Mouse (Mus musculus) MEL (cell line): Measurements from ENCODE around the gene Adgrg6. TPM values are rescaled to one million over a fixed set of nuclear protein-coding genes. Genes with fewer than 3 reads are reported as not detected.

Source experiments
- DNase-seq: peaks from one replicate; pipeline ENCODE4 v3.0.0; 2011; ENCODE audit warnings: low read depth, low spot score
- H3K27ac ChIP-seq: 2 replicates; pipeline ENCODE4 v1.5.1; 2012; ENCODE audit warnings: low read depth, mild to moderate bottlenecking, control low read depth, low read length, moderate library complexity; ENCODE audit not compliant: control insufficient read depth
- H3K27me3 ChIP-seq, 2 experiments: fragments of 150-350 bp in 1 of 2; sonication (generic) in 1 of 2; 2 replicates each; pipeline ENCODE4 v1.6.1; 2012; ENCODE audit warnings: low read length in 2 of 2, mild to moderate bottlenecking in 2 of 2, improper control_type of control experiment in 1 of 2, moderate library complexity in 1 of 2; ENCODE audit not compliant: insufficient read depth in 2 of 2, control insufficient read depth in 1 of 2
- H3K36me3 ChIP-seq, 2 experiments: 2 replicates each; pipeline ENCODE4 v1.6.1; 2012 to 2014; ENCODE audit warnings: low read length in 2 of 2, improper control_type of control experiment in 1 of 2, inconsistent platforms in 1 of 2, mild to moderate bottlenecking in 1 of 2; ENCODE audit not compliant: insufficient read depth in 2 of 2, control insufficient read depth in 1 of 2
- H3K4me1 ChIP-seq, 2 experiments: fragments of 150-350 bp in 1 of 2; sonication (generic) in 1 of 2; 2 replicates each; pipeline ENCODE4 v1.6.1; 2012; ENCODE audit warnings: low read length in 2 of 2, improper control_type of control experiment in 1 of 2, mild to moderate bottlenecking in 1 of 2; ENCODE audit not compliant: insufficient read depth in 2 of 2, control insufficient read depth in 1 of 2
- H3K4me3 ChIP-seq, 2 experiments: fragments of 150-350 bp in 1 of 2; sonication (generic) in 1 of 2; 2 replicates each; pipeline ENCODE4 v1.5.1; 2012; ENCODE audit warnings: low read depth in 2 of 2, low read length in 2 of 2, mild to moderate bottlenecking in 2 of 2, moderate library complexity in 2 of 2, control low read depth in 1 of 2, improper control_type of control experiment in 1 of 2; ENCODE audit not compliant: control insufficient read depth in 1 of 2, insufficient read depth in 1 of 2
- H3K79me2 ChIP-seq: 2 replicates; pipeline ENCODE4 v1.6.1; 2012; ENCODE audit warnings: mild to moderate bottlenecking, low read length, moderate library complexity; ENCODE audit not compliant: control insufficient read depth, poor library complexity, insufficient read depth
- H3K9ac ChIP-seq: 2 replicates; pipeline ENCODE4 v1.6.1; 2012; ENCODE audit warnings: low read depth, mild to moderate bottlenecking, control low read depth, low read length, moderate library complexity; ENCODE audit not compliant: control insufficient read depth, poor library complexity, severe bottlenecking
- H3K9me3 ChIP-seq: fragments of 150-350 bp; sonication (generic); replicated peaks from 2 replicates; pipeline ENCODE4 v1.6.1; 2012; ENCODE audit warnings: mild to moderate bottlenecking, low read length, improper control_type of control experiment, moderate library complexity; ENCODE audit not compliant: insufficient read depth
- BHLHE40 ChIP-seq: IDR thresholded peaks from 2 replicates; pipeline ENCODE4 v1.6.1; 2012; ENCODE audit warnings: low read depth, mild to moderate bottlenecking, inconsistent platforms, low read length, improper control_type of control experiment, borderline replicate concordance
- E2F4 ChIP-seq: IDR thresholded peaks from 2 replicates; pipeline ENCODE4 v1.6.1; 2011; ENCODE audit warnings: low read depth, low read length, improper control_type of control experiment, borderline replicate concordance
- ELF1 ChIP-seq: IDR thresholded peaks from 2 replicates; pipeline ENCODE4 v1.6.1; 2014; ENCODE audit warnings: low read depth, mild to moderate bottlenecking, inconsistent platforms, low read length, improper control_type of control experiment, moderate library complexity
- ETS1 ChIP-seq: IDR thresholded peaks from 2 replicates; pipeline ENCODE4 v1.6.1; 2012; ENCODE audit warnings: low read depth, mild to moderate bottlenecking, inconsistent platforms, low read length, improper control_type of control experiment, moderate library complexity
- GATA1 ChIP-seq: IDR thresholded peaks from 2 replicates; pipeline ENCODE4 v1.6.1; 2011; ENCODE audit warnings: low read depth, low read length, improper control_type of control experiment
- NELFE ChIP-seq: IDR thresholded peaks from 2 replicates; pipeline ENCODE4 v1.6.1; 2011; ENCODE audit warnings: low read depth, low read length, improper control_type of control experiment
- NRF1 ChIP-seq: IDR thresholded peaks from 2 replicates; pipeline ENCODE4 v1.6.1; 2014; ENCODE audit warnings: low read depth, mild to moderate bottlenecking, inconsistent platforms, low read length, improper control_type of control experiment, moderate library complexity; ENCODE audit not compliant: poor library complexity, insufficient read depth, severe bottlenecking
- POLR2A ChIP-seq, 2 experiments: IDR thresholded peaks; 2 replicates each; pipeline ENCODE4 v1.6.1; 2011 to 2012; ENCODE audit warnings: low read length in 2 of 2, mild to moderate bottlenecking in 2 of 2, control low read depth in 1 of 2, improper control_type of control experiment in 1 of 2, low read depth in 1 of 2, moderate library complexity in 1 of 2; ENCODE audit not compliant: control insufficient read depth in 1 of 2, insufficient read depth in 1 of 2, poor library complexity in 1 of 2
- POLR2AphosphoS5 ChIP-seq: IDR thresholded peaks from 2 replicates; pipeline ENCODE4 v1.6.1; 2012; ENCODE audit warnings: low read depth, borderline replicate concordance, mild to moderate bottlenecking, inconsistent platforms, low read length, moderate library complexity, mixed read lengths
- RAD21 ChIP-seq: IDR thresholded peaks from 2 replicates; pipeline ENCODE4 v1.6.1; 2011; ENCODE audit warnings: mild to moderate bottlenecking, low read depth, low read length, improper control_type of control experiment
- SIN3A ChIP-seq: IDR thresholded peaks from 2 replicates; pipeline ENCODE4 v1.6.1; 2012; ENCODE audit warnings: low read length, improper control_type of control experiment, inconsistent platforms
- SMC3 ChIP-seq: IDR thresholded peaks from 2 replicates; pipeline ENCODE4 v1.6.1; 2011; ENCODE audit warnings: low read depth, low read length, improper control_type of control experiment
- TAL1 ChIP-seq: IDR thresholded peaks from 2 replicates; pipeline ENCODE4 v1.6.1; 2012; ENCODE audit warnings: mild to moderate bottlenecking, inconsistent platforms, low read length, moderate library complexity, mixed read lengths
- TCF12 ChIP-seq: IDR thresholded peaks from 2 replicates; pipeline ENCODE4 v1.6.1; 2014; ENCODE audit warnings: low read depth, mild to moderate bottlenecking, inconsistent platforms, low read length, improper control_type of control experiment, moderate library complexity
- UBTF ChIP-seq: IDR thresholded peaks from 2 replicates; pipeline ENCODE4 v1.6.1; 2012; ENCODE audit warnings: low read depth, mild to moderate bottlenecking, inconsistent platforms, low read length, improper control_type of control experiment, moderate library complexity, borderline replicate concordance; ENCODE audit not compliant: insufficient read depth
- ZC3H11A ChIP-seq: IDR thresholded peaks from 2 replicates; pipeline ENCODE4 v1.6.1; 2012; ENCODE audit warnings: low read depth, mild to moderate bottlenecking, inconsistent platforms, low read length, improper control_type of control experiment
- ZMIZ1 ChIP-seq: IDR thresholded peaks from 2 replicates; pipeline ENCODE4 v1.6.1; 2012; ENCODE audit warnings: low read depth, mild to moderate bottlenecking, inconsistent platforms, low read length, improper control_type of control experiment, moderate library complexity
- polyA plus RNA-seq, 2 experiments: library from polyadenylated mRNA; stranded (reverse) in 1 of 2; unstranded in 1 of 2; fragments of >175 nt in 1 of 2; fragments of >200 nt in 1 of 2; gene quantifications; 2 replicates each; pipeline versions ENCODE4 v1.2.1 to v1.2.4; 2012; ENCODE audit warnings: low replicate concordance in 2 of 2, low read depth in 1 of 2; ENCODE audit not compliant: insufficient read length in 2 of 2, insufficient read depth in 1 of 2, missing spikeins in 1 of 2
- total RNA-seq: library from RNA; depleted of rRNA; stranded (reverse); fragments of 300-350 nt; gene quantifications from 2 replicates; pipeline ENCODE4 v1.2.3, GENCODE M21; 2012

Adgrg6 gene
- total and polyA plus RNA-seq, 3 experiments, result not detected

DNA sequence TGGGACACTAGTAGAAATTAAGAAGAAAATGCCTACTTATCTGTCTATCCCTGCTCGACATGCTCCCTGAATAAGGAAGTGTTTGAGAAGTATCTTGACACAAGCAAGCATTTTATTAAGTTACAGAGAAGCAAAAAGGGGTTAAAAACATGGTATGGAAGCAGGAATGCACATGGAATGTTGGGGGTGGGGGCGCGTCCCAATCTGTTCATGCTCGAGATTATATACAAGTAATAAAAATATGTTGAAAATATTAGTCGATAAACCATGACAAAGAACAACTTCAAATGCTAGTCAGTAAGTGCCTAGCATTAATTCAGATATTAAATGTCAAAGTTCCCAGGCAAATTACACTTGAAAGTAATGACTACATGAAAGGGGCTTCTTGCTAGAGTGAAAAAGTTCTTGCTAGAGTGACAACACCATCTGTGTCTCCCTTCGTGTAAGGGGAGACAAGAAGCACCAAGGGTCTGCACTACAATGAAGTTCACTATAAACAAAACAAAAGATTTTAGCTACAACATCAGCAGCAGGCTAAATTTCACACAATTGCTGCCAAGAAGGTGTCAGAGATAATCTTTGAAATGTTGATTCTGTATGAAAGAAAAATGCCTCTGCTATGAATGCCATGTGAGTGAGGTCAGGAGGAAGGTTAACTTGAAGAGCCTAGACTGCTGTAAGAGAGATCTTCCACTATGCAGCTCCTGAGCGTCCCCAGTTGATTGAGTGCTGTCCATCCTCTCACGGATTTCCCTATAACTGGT is 24.4 kb downstream of the Adgrg6 start:
- Histone ChIP-seq H3K4me3 (no peak overlapping the region), H3K4me1 (no peaks in the 10 kb centered on the region)
- TF ChIP-seq POLR2AphosphoS5, result no peak
- TF ChIP-seq NELFE, result no peak
- no peak for TF ChIP-seq TCF12
- no peak for TF ChIP-seq RAD21
- TF ChIP-seq UBTF, result no peak
- no peak for TF ChIP-seq SIN3A
- TF ChIP-seq ETS1, result no peak
- no peak for TF ChIP-seq BHLHE40
- TF ChIP-seq NRF1, result no peak
- no peak for TF ChIP-seq ZMIZ1
- no peak for TF ChIP-seq ELF1
- TF ChIP-seq ZC3H11A, result no peak

GRCm38 (mm10) chr10:14517909-14518308 is 27.6 kb downstream of the Adgrg6 start:
- no peaks in the 10 kb centered on the region for H3K79me2 ChIP-seq
- TF ChIP-seq BHLHE40, result no peak
- TF ChIP-seq TCF12, result no peak
- no peak for TF ChIP-seq GATA1
- no peak for TF ChIP-seq ZMIZ1
- no peak for TF ChIP-seq SMC3
- no peak for TF ChIP-seq POLR2A (IDR thresholded peaks at IDR 0.05; ENCODE audit: control insufficient read depth in 1 of 2, insufficient read depth in 1 of 2, low read depth in 1 of 2, low read length in 2 of 2, poor library complexity in 1 of 2)
- no peak for TF ChIP-seq SIN3A
- no peak for TF ChIP-seq E2F4
- TF ChIP-seq TAL1, result no peak
- TF ChIP-seq, all 39 proteins: peak for 0
- Histone ChIP-seq H3K27ac (no peak overlapping the region), H3K4me1 (no peaks in the 10 kb centered on the region), H3K9ac (no peak overlapping the region), H3K9me3 (no peaks in the 10 kb centered on the region), H3K36me3 (no peaks in the 10 kb centered on the region), H3K27me3 (no peaks in the 10 kb centered on the region), H3K4me3 (no peak overlapping the region)
- no peak for DNase-seq

More for the DNA sequence above, 24.4 kb downstream of the Adgrg6 start:
- Histone ChIP-seq H3K27me3 (no peaks in the 10 kb centered on the region), H3K79me2 (no peaks in the 10 kb centered on the region), H3K9me3 (no peaks in the 10 kb centered on the region), H3K9ac (no peak overlapping the region), H3K27ac (no peak overlapping the region), H3K36me3 (no peaks in the 10 kb centered on the region)
- DNase-seq, result no peak
